Mouse (Mus musculus): ENCODE measurements around the gene F2rl2.

- no peak for TF ChIP-seq CTCF (IDR thresholded peaks at IDR 0.05; ENCODE audit: borderline replicate concordance, insufficient read depth, low read depth, low read length)
- TF ChIP-seq POLR2A (IDR thresholded peaks at IDR 0.05; ENCODE audit: borderline replicate concordance, insufficient read depth, low read length), result no peak
Observed at GRCm38 (mm10) chr13:95712054-95712453, 15.4 kb downstream of the F2rl2 start.

All from cerebellum, adult 2 months (tissue).